Mouse (Mus musculus): ENCODE results near the gene Zfp442. TPM values are rescaled to one million over a fixed set of nuclear protein-coding genes. Genes with fewer than 3 reads are reported as not detected.

Zfp442 gene
- polyA plus RNA-seq (2014; fragmentation: Illumina TruSeq; extraction: RNeasy Lipid Tissue Mini Kit (QIAGEN cat#74804)), result 44.0 TPM

DNA sequence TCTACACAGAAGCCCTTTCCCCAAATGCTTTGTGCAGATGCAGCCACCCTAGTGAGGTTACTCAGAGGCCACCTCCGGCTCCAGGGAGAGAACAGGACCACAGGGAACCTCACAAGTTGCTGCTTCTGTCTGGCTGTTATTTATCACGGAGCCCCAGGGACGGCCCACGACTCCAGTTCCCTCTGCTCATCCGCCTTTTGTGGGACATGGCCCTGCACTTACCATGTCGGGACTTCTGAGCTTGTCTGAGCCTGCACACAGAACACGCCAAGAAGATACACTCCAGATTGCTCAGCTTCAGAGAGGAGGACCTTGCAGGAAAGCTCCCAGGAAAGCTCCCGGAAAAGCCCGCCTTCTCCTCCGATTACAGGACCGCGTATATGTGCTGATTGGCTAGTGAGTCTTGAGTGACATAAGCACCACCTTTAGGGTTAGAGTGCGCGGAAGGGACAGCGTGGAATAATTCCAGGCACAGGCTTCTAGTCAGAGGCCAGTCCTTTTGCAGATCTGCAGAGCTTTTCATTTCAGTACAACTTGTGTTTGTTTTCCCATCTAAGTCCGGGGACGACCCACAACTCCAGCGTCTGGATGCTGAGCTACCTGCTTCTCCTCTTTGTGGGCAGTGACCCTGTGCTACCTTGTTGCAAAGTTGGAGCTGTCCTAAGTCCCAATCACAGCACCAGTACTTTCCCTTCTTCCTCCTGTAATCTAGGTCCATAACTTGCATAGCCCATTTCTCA, at the start of gene Zfp442:
Gene Zfp442, minus strand, starts transcription at position 307 of the 740 bp plus-strand sequence.

DNA sequence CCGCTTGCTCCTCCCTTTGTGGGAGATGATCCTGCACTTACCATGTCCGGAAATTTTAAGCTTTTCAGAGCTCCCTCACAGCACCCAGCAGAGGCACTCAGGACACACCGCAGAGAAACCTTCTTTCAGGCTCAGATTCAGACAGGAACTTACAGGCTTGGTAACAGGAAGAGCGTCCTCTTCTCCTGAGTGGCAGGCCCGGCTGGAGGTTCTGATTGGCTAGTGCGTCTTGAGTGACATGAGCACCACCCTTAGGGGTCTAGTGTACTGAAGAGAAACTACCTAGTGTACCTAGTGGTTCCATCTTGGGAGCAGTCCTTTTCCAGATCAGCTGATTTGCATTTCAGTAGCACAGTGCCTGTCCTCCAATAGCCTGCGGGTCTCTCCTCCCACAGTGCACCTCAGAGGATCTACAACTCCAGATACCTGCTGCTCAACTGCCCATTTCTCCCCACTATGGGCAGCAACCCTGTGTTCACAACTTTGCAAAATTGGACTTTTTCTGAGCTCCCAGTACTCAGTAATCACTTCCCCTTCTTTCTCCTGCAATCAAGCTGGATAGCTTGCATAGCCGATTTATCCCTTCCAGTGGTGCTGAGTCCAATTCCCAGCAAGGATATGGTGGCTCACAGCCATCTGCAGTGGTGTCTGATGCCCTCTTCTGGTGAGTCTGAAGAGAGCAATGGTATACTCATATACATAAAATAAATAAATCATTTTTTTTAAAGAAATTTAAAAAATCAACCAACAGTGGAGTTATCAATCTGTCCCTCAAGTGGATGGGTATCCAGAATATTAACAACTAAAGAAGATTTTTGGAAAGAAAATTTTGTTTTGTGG, 33.9 kb upstream of the Zfp442 start, which contains the start of gene Zfp345:
Gene Zfp345, minus strand, starts transcription at position 153 of the 840 bp plus-strand sequence.

GRCm38 (mm10) chr2:150362113-150362877, 89.0 kb downstream of the Zfp442 start, which contains the start of gene 3300002I08Rik:
Gene 3300002I08Rik, minus strand, starts transcription at chr2:150362765.

Other genes starting within 250 kb of the Zfp442 start
- gene Zfp937, start 233.4 kb downstream of the Zfp442 start, polyA plus RNA-seq (2014; fragmentation: Illumina TruSeq; extraction: RNeasy Lipid Tissue Mini Kit (QIAGEN cat#74804)), result 43.4 TPM
- gene Gm21994, start 195.9 kb downstream of the Zfp442 start, polyA plus RNA-seq (2014; fragmentation: Illumina TruSeq; extraction: RNeasy Lipid Tissue Mini Kit (QIAGEN cat#74804)), result 48.5 TPM
- gene Gm14124, start 194.0 kb downstream of the Zfp442 start, polyA plus RNA-seq (2014; fragmentation: Illumina TruSeq; extraction: RNeasy Lipid Tissue Mini Kit (QIAGEN cat#74804)), result 1.1 TPM
- 4.6 TPM for gene Gm10130, start 127.8 kb downstream of the Zfp442 start, polyA plus RNA-seq (2014; fragmentation: Illumina TruSeq; extraction: RNeasy Lipid Tissue Mini Kit (QIAGEN cat#74804))
- 20.9 TPM for gene 3300002I08Rik, start 88.7 kb downstream of the Zfp442 start, polyA plus RNA-seq (2014; fragmentation: Illumina TruSeq; extraction: RNeasy Lipid Tissue Mini Kit (QIAGEN cat#74804))
- gene Zfp345, start 33.6 kb upstream of the Zfp442 start, polyA plus RNA-seq (2014; fragmentation: Illumina TruSeq; extraction: RNeasy Lipid Tissue Mini Kit (QIAGEN cat#74804)), result 10.7 TPM
- not detected for gene Cst7, start 118.9 kb upstream of the Zfp442 start, polyA plus RNA-seq (2014; fragmentation: Illumina TruSeq; extraction: RNeasy Lipid Tissue Mini Kit (QIAGEN cat#74804))
- gene Apmap, start 157.1 kb upstream of the Zfp442 start, polyA plus RNA-seq (2014; fragmentation: Illumina TruSeq; extraction: RNeasy Lipid Tissue Mini Kit (QIAGEN cat#74804)), result 46.2 TPM
- gene Acss1, start 217.0 kb upstream of the Zfp442 start, polyA plus RNA-seq (2014; fragmentation: Illumina TruSeq; extraction: RNeasy Lipid Tissue Mini Kit (QIAGEN cat#74804)), result 10.3 TPM
- not detected for gene Vsx1, start 237.9 kb upstream of the Zfp442 start, polyA plus RNA-seq (2014; fragmentation: Illumina TruSeq; extraction: RNeasy Lipid Tissue Mini Kit (QIAGEN cat#74804))